Mouse (Mus musculus) neutrophil, adult 5-6 weeks (primary cell): ENCODE data around the gene Lrrc32. TPM values are rescaled to one million over a fixed set of nuclear protein-coding genes. Genes with fewer than 3 reads are reported as not detected.

Experiments used
- ATAC-seq: fragments of 151-379, 151-347 bp; 2 replicates; pipeline ENCODE4 v1.8.0; 2017; ENCODE audit warnings: mild to moderate bottlenecking, moderate TSS enrichment; ENCODE audit not compliant: insufficient number of reproducible peaks, poor library complexity, low FRiP score, severe bottlenecking; ENCODE audit errors: extremely low read depth
- total RNA-seq: library from RNA; stranded (forward); fragments of 200-1000 nt; gene quantifications from 2 replicates; pipeline ENCODE4 v1.2.3, GENCODE M21; 2017

Lrrc32 gene
- total RNA-seq, 1 experiment from 2014 or later, result 0.93 TPM

- no peak for ATAC-seq
Measured at GRCm38 (mm10) chr7:98537210-98537966, 48.3 kb downstream of the Lrrc32 start.

GRCm38 (mm10) chr7:98537967-98538573, 49.0 kb downstream of the Lrrc32 start:
- no peak for ATAC-seq

GRCm38 (mm10) chr7:98540879-98541278, 51.8 kb downstream of the Lrrc32 start:
- ATAC-seq, result no peak

- ATAC-seq, result no peak
Measured at GRCm38 (mm10) chr7:98541564-98541963, 52.5 kb downstream of the Lrrc32 start.

GRCm38 (mm10) chr7:98542267-98542666, 53.2 kb downstream of the Lrrc32 start:
- ATAC-seq, result no peak

- ATAC-seq, result no peak
Measured at GRCm38 (mm10) chr7:98542731-98543142, 53.7 kb downstream of the Lrrc32 start.

- no peak for ATAC-seq
Measured at GRCm38 (mm10) chr7:98543853-98544370, 54.8 kb downstream of the Lrrc32 start.

- ATAC-seq, result no peak
Measured at GRCm38 (mm10) chr7:98544556-98544955, 55.5 kb downstream of the Lrrc32 start.

GRCm38 (mm10) chr7:98548839-98549238, 59.8 kb downstream of the Lrrc32 start:
- no peak for ATAC-seq

GRCm38 (mm10) chr7:98550596-98550995, 61.5 kb downstream of the Lrrc32 start:
- no peak for ATAC-seq

- no peak for ATAC-seq
Measured at GRCm38 (mm10) chr7:98551041-98551440, 62.0 kb downstream of the Lrrc32 start.

Other genes starting within 250 kb of the Lrrc32 start
- gene Acer3, start 168.1 kb upstream of the Lrrc32 start, total RNA-seq, result 7.4 and 9.8 TPM in 2 replicates
- gene Tsku, start 128.0 kb upstream of the Lrrc32 start, total RNA-seq, result not detected in 2 replicates
- gene Gucy2d, start 48.9 kb upstream of the Lrrc32 start, total RNA-seq, result not detected in 2 replicates
- gene Emsy, start 167.5 kb downstream of the Lrrc32 start, total RNA-seq, result 69.7 and 95.3 TPM in 2 replicates
- gene Thap12, start 213.8 kb downstream of the Lrrc32 start, total RNA-seq, result 36.9 and 42.4 TPM in 2 replicates